Mouse (Mus musculus) heart, postnatal 0 days (tissue): ENCODE results near the gene Ppt2. TPM values are rescaled to one million over a fixed set of nuclear protein-coding genes. Genes with fewer than 3 reads are reported as not detected.
A peak's percentile ranks its signal among the peaks of the same experiment; 100 is the strongest.

Source experiments
- ATAC-seq: fragments of 200-750 bp; cut with Nextera tagmentation; 2 replicates; pipeline ENCODE4 v1.8.0; 2017; ENCODE audit warnings: low read depth, moderate number of reproducible peaks, moderate library complexity; ENCODE audit not compliant: insufficient read depth
- DNase-seq: peaks from one replicate; pipeline ENCODE4 v3.0.0-alpha.2; 2016; ENCODE audit warnings: low spot score
- H3K27ac ChIP-seq: fragments of 300-500 bp; sonication (generic); 2 replicates; pipeline ENCODE4 v1.5.1; 2014; ENCODE audit warnings: low read depth, mild to moderate bottlenecking
- H3K27me3 ChIP-seq: fragments of 300-500 bp; sonication (generic); 2 replicates; pipeline ENCODE4 v1.6.1; 2014; ENCODE audit warnings: low read length, mixed read lengths; ENCODE audit not compliant: control insufficient read depth, insufficient read depth
- H3K36me3 ChIP-seq: fragments of 300-500 bp; sonication (generic); replicated peaks from 2 replicates; pipeline ENCODE4 v1.6.1; 2014; ENCODE audit warnings: low read length, mixed read lengths; ENCODE audit not compliant: control insufficient read depth, insufficient read depth
- H3K4me1 ChIP-seq: fragments of 300-500 bp; sonication (generic); 2 replicates; pipeline ENCODE4 v1.6.1; 2014; ENCODE audit warnings: antibody characterized with exemption; ENCODE audit not compliant: control insufficient read depth, insufficient read depth
- H3K4me2 ChIP-seq: fragments of 300-500 bp; sonication (generic); 2 replicates; pipeline ENCODE4 v1.6.1; 2014; ENCODE audit warnings: low read depth, mild to moderate bottlenecking, low read length, moderate library complexity
- H3K4me3 ChIP-seq: fragments of 300-500 bp; sonication (generic); 2 replicates; pipeline ENCODE4 v1.5.1; 2014; ENCODE audit warnings: low read depth, low read length
- H3K9ac ChIP-seq: fragments of 300-500 bp; sonication (generic); replicated peaks from 2 replicates; pipeline ENCODE4 v1.6.1; 2014; ENCODE audit warnings: low read depth, low read length, mixed read lengths
- H3K9me3 ChIP-seq: fragments of 300-500 bp; sonication (generic); replicated peaks from 2 replicates; pipeline ENCODE4 v1.6.1; 2016; ENCODE audit warnings: low read length; ENCODE audit not compliant: control insufficient read depth
- CTCF ChIP-seq: IDR thresholded peaks from 2 replicates; pipeline ENCODE4 v1.5.1; 2016; ENCODE audit warnings: antibody characterized with exemption, control low read depth, low read depth
- EP300 ChIP-seq: IDR thresholded peaks from 2 replicates; pipeline ENCODE4 v1.6.1; 2016; ENCODE audit warnings: antibody characterized with exemption, low read depth
- WGBS: fragments of 180-500 bp; shearing (Covaris S2); extraction: QIAGEN DNeasy Blood & Tissue Kit; methylation state at CpG from one replicate; pipeline ENCODE4 v1.1.7; 2014; 5-methylcytosine and 5-hydroxymethylcytosine counted together
- polyA plus RNA-seq: library from polyadenylated mRNA; unstranded; fragments of >200 nt; fragmentation: Nextera tagmentation; extraction: Ambion mirVana; gene quantifications from 2 replicates; pipeline ENCODE4 v1.2.1, GENCODE M21; 2015
- total RNA-seq: library from RNA; depleted of rRNA; stranded (reverse); fragments of >200 nt; gene quantifications from 2 replicates; pipeline ENCODE4 v1.2.3, GENCODE M21; 2014; ENCODE audit warnings: low replicate concordance

The Ppt2 gene
- total and polyA plus RNA-seq, 2 experiments from 2014 or later = 25.7 to 37.4 TPM

DNA sequence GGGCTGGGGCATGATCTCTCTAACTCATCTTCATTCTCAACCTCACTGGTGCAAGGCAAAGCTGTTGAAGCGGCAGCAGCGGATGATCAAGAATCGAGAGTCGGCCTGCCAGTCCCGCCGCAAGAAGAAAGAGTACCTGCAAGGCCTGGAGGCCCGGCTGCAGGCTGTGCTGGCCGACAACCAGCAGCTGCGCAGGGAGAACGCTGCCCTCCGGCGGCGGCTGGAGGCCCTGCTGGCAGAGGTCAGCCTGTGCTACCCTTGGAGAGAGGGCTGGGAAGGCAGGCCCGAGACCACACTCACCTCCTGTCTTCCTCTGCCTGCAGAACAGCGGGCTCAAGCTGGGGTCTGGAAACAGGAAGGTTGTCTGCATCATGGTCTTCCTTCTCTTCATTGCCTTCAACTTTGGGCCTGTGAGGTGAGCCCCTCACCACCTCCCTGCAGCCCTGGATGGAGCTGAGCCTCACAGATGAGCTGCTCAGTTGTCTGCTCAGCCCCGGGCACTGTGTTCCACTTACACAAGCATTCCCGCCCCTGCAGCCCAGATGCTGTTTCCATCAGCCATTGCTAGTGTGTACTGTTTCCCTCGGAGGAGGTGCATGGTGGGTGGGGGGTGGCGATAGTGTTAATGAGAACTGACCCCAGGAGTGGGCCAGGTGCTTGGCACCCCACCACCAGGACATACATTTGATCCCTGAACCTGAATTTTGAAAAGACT, 23.4 kb upstream of the Ppt2 start:
- Histone ChIP-seq H3K9ac (no peak overlapping the region), H3K4me3 (no peak overlapping the region), H3K36me3 (peaks cover 35% of the 10 kb centered on the region), H3K4me2 (no peak overlapping the region), H3K4me1 (peaks cover 13% of the 10 kb centered on the region), H3K27me3 (no peaks in the 10 kb centered on the region), H3K27ac (no peak overlapping the region), H3K9me3 (no peaks in the 10 kb centered on the region)
- DNase-seq (no peak), ATAC-seq (no peak)
- 48% methylated on average over 19 of the region's 19 CpGs for WGBS
- no peak for TF ChIP-seq EP300
- TF ChIP-seq CTCF = peak; percentile 53

DNA sequence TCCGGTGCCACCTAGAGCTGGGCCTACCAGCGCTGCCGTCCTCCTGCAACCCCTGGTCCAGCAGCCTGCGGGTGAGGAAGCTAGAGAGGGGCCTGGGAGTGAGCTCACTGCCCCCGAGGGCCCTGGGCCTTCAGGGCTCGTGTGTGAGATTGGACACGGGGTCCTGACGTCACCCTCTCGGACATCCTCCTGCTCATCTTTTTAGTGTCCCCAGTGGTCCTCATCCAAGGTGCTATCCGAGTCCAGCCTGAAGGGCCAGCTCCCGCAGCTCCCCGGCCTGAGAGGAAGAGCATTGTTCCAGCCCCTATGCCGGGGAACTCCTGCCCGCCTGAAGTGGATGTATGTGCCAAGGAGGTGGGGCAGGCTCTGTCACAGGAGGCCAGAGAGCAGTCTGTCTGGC, 22.5 kb upstream of the Ppt2 start:
- Histone ChIP-seq H3K9ac (no peak overlapping the region), H3K4me1 (peaks cover 22% of the 10 kb centered on the region), H3K36me3 (peaks cover 35% of the 10 kb centered on the region), H3K27me3 (no peaks in the 10 kb centered on the region), H3K9me3 (no peaks in the 10 kb centered on the region), H3K4me2 (no peak overlapping the region), H3K4me3 (no peak overlapping the region), H3K27ac (no peak overlapping the region)
- WGBS = 86% methylated on average over 14 of the region's 14 CpGs
- no peak for TF ChIP-seq EP300
- ATAC-seq (no peak), DNase-seq (no peak)

- Histone ChIP-seq H3K4me1 (peaks cover 21% of the 10 kb centered on the region), H3K9ac (no peak overlapping the region), H3K27ac (no peak overlapping the region), H3K27me3 (no peaks in the 10 kb centered on the region), H3K4me3 (no peak overlapping the region), H3K9me3 (no peaks in the 10 kb centered on the region), H3K36me3 (peaks cover 35% of the 10 kb centered on the region), H3K4me2 (no peak overlapping the region)
- no peak for DNase-seq
- 87% methylated on average over 18 of the region's 18 CpGs for WGBS
- ATAC-seq = no peak
- TF ChIP-seq EP300 (no peak), CTCF (no peak)
These were observed 21.0 kb upstream of the Ppt2 start for GRCm38 (mm10) chr17:34649106-34649864.

DNA sequence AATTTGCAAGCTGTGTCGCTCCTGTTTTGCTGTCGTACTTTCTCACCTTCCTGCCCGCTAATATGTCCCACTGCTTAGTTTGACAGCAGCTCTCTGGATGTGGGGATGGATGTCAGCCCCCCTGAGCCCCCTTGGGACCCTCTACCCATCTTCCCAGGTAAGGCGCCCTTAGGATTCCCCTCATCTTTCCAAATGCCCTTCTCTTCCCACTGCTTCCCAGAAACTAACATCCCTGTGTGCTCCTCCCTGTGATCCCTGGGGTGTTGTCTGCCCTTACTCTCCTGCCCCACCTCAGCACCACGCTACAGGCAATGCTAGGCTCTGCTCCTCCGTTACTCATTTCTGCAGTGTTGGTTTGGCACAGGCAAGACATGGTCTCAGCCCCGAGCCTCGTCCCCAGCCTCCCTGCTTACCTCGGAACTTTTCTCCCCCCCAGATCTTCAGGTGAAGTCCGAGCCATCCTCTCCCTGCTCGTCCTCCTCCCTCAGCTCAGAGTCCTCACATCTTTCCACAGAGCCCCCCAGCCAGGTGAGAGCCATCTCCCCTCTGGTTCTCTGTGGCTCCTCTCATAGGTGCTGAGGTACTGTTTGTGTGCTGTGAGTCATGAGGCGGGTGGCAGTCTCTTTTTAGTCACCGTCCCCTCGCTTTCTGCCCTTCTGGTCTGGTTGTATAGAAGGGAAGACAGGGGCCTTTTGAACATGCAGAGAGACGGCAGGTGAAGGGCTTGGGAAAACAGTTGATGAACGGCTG, 20.0 kb upstream of the Ppt2 start:
- Histone ChIP-seq H3K4me2 (peak overlapping the region; percentile 79; the same call in 1 of the 2 replicates), H3K4me3 (no peak overlapping the region), H3K27me3 (no peaks in the 10 kb centered on the region), H3K36me3 (peaks cover 35% of the 10 kb centered on the region), H3K4me1 (peaks cover 21% of the 10 kb centered on the region), H3K9me3 (no peaks in the 10 kb centered on the region), H3K27ac (no peak overlapping the region), H3K9ac (no peak overlapping the region)
- ATAC-seq (no peak), DNase-seq (no peak)
- 88% methylated on average over 16 of the region's 16 CpGs for WGBS
- TF ChIP-seq EP300 (no peak), CTCF (no peak)

GRCm38 (mm10) chr17:34646906-34647787, 18.8 kb upstream of the Ppt2 start, which contains the start of gene Atf6b:
TSS of gene Atf6b (plus strand) at chr17:34647146.
- TF ChIP-seq EP300 = no peak
- no peak for TF ChIP-seq CTCF
- Histone ChIP-seq H3K27ac (peak within 1 kb of the TSS; percentile 77), H3K4me2 (peak within 1 kb of the TSS; percentile 79), H3K4me3 (peak within 1 kb of the TSS; percentile 89), H3K27me3 (no peaks in the 10 kb centered on the region), H3K9ac (peak within 1 kb of the TSS; percentile 74), H3K4me1 (peaks cover 21% of the 10 kb centered on the region), H3K36me3 (peaks cover 25% of the 10 kb centered on the region), H3K9me3 (no peaks in the 10 kb centered on the region)
- under 1% methylated on average over 66 of the region's 66 CpGs for WGBS
- DNase-seq = peak; percentile 100
- ATAC-seq = peak; percentile 96
